Comparison of ENCODE assay signal across 8 mouse cellular contexts in genomic region chr5:122263933-122264905, GRCm38 (mm10). TPM values are rescaled to one million over a fixed set of nuclear protein-coding genes. Genes with fewer than 3 reads are reported as not detected.
DNase-seq lines count a peak whose midpoint lies in the region; ATAC-seq and TF ChIP-seq lines count a peak whose summit lies in the region.

Gene Tctn1, minus strand, starts transcription at chr5:122264460.

- intact Hi-C loops in heart, postnatal 36 days (cut with DNase I) = loop anchor here (5.0 kb wide), 1 partner anchor 132 kb away; no protein-coding TSS in a partner anchor

- no peak for TF ChIP-seq CTCF in G1E (IDR thresholded peaks at IDR 0.05; ENCODE audit: low read depth, low read length)
- TF ChIP-seq CTCF in layer of hippocampus, adult 2 months (conservative IDR thresholded peaks at IDR 0.05) = no peak

- H3K4me2 ChIP-seq in forebrain, embryonic 16.5 days (ENCODE audit: low read length) = peak within 1 kb of the TSS; percentile 66
- peak within 1 kb of the TSS; percentile 83 for H3K4me2 ChIP-seq in lung, embryonic 15.5 days

- H3K4me3 ChIP-seq in G1E (ENCODE audit: low read depth, low read length) = peak within 1 kb of the TSS; percentile 93
- peak within 1 kb of the TSS; percentile 76 for H3K4me3 ChIP-seq in forebrain, embryonic 16.5 days (replicated peaks; ENCODE audit: low read length)
- peak within 1 kb of the TSS; percentile 82 for H3K4me3 ChIP-seq in layer of hippocampus, adult 2 months
- H3K4me3 ChIP-seq in lung, embryonic 15.5 days = peak within 1 kb of the TSS; percentile 76

- under 1% methylated on average over 49 of the region's 49 CpGs for WGBS in forebrain, embryonic 16.5 days
- WGBS in lung, embryonic 15.5 days = 1% methylated on average over 49 of the region's 49 CpGs

- H3K36me3 ChIP-seq in G1E (replicated peaks) = peaks cover 27% of the 10 kb centered on the region
- no peaks in the 10 kb centered on the region; the same call in 1 of the 2 replicates for H3K36me3 ChIP-seq in forebrain, embryonic 16.5 days (ENCODE audit: control insufficient read depth, insufficient read depth)
- no peaks in the 10 kb centered on the region; the same call in 1 of the 2 replicates for H3K36me3 ChIP-seq in lung, embryonic 15.5 days

- H3K4me1 ChIP-seq in G1E (ENCODE audit: insufficient read depth, low read depth, low read length) = peaks cover 62% of the 10 kb centered on the region
- H3K4me1 ChIP-seq in forebrain, embryonic 16.5 days (replicated peaks; ENCODE audit: control insufficient read depth, insufficient read depth, low read length) = peaks cover 15% of the 10 kb centered on the region
- H3K4me1 ChIP-seq in lung, embryonic 15.5 days = peaks cover 14% of the 10 kb centered on the region

- no peaks in the 10 kb centered on the region for H3K27me3 ChIP-seq in G1E (ENCODE audit: insufficient read depth, low read length)
- no peaks in the 10 kb centered on the region for H3K27me3 ChIP-seq in forebrain, embryonic 16.5 days (replicated peaks; ENCODE audit: control insufficient read depth, insufficient read depth, low read length)
- H3K27me3 ChIP-seq in lung, embryonic 15.5 days = no peaks in the 10 kb centered on the region

- DNase-seq in G1E (ENCODE audit: low spot score) = peak; percentile 88
- peak; percentile 85 to 95 for DNase-seq in cerebellum, adult 18-20 months
- peak; percentile 85 to 86 for DNase-seq in heart, postnatal 36 days
- DNase-seq in layer of hippocampus, adult 2 months (ENCODE audit: low spot score in 2 of 2) = peak; percentile 82 to 90
- peak; percentile 88 for DNase-seq in ovary, adult 18-20 months (ENCODE audit: low spot score)
- peak; percentile 96 for DNase-seq in thymus, postnatal 0 days (ENCODE audit: low spot score)

- H3K9ac ChIP-seq in forebrain, embryonic 16.5 days (replicated peaks; ENCODE audit: low read depth, low read length) = peak within 1 kb of the TSS; percentile 83
- H3K9ac ChIP-seq in lung, embryonic 15.5 days = peak within 1 kb of the TSS; percentile 81

- H3K27ac ChIP-seq in forebrain, embryonic 16.5 days (ENCODE audit: low read length) = peak within 1 kb of the TSS; percentile 79
- H3K27ac ChIP-seq in layer of hippocampus, adult 2 months = peak within 1 kb of the TSS; percentile 92
- 0 out of 2 replicates have a peak within 1 kb of the TSS, but pooled peaks have one; percentile 27 for H3K27ac ChIP-seq in lung, embryonic 15.5 days

- peak; percentile 97 for ATAC-seq in G1E (ENCODE audit: extremely low read depth, insufficient number of reproducible peaks, low FRiP score, poor library complexity, severe bottlenecking)
- peak; percentile 99 for ATAC-seq in forebrain, embryonic 16.5 days
- peak; percentile 99 for ATAC-seq in lung, embryonic 15.5 days (ENCODE audit: borderline replicate concordance, extremely low read depth, low FRiP score, low TSS enrichment)

- H3K9me3 ChIP-seq in G1E (replicated peaks) = no peaks in the 10 kb centered on the region
- H3K9me3 ChIP-seq in forebrain, embryonic 16.5 days (ENCODE audit: control insufficient read depth, low read length) = no peaks in the 10 kb centered on the region
- H3K9me3 ChIP-seq in lung, embryonic 15.5 days = no peaks in the 10 kb centered on the region

RNA-seq across cellular contexts. Expression of gene Tctn1, which starts in this region (rescaled TPM):
- total RNA-seq in G1E (2014; fragmentation: Nextera tagmentation) = 10.2 and 10.9 TPM in 2 replicates
- 5.0 and 6.3 TPM in 2 replicates for total RNA-seq in G1E (2017)
- 12.0 TPM in 2 replicates for polyA plus RNA-seq in G1E (2012)
- polyA plus RNA-seq in forebrain, embryonic 16.5 days (2015; fragmentation: Nextera tagmentation; extraction: Ambion mirVana) = 3.6 and 4.8 TPM in 2 replicates
- 1 to 10 TPM; 4.3 to 4.6 TPM for total RNA-seq in heart, postnatal 36 days (2021)
- 10 to 100 TPM; 15.2 TPM for total RNA-seq in layer of hippocampus, adult 2 months (2021)
- polyA plus RNA-seq in lung, embryonic 15.5 days (2015; fragmentation: Nextera tagmentation; extraction: Ambion mirVana) = 6.3 and 7.0 TPM in 2 replicates
- polyA plus RNA-seq in thymus, postnatal 0 days (2015; fragmentation: Nextera tagmentation; extraction: Ambion mirVana) = 1.8 and 3.3 TPM in 2 replicates

Comparison
In these comparisons a context has a peak if more than half of its experiments do, and no peak if none do; other contexts are left out.
1. Peak in every context shown above with its lines: DNase-seq, ATAC-seq, H3K4me3 ChIP-seq and H3K27ac ChIP-seq.
2. H3K27ac ChIP-seq: peak in every context shown above with its lines; median percentile 92 in layer of hippocampus, adult 2 months; 79 in forebrain, embryonic 16.5 days; 27 in lung, embryonic 15.5 days.